Mouse (Mus musculus): ENCODE results near the gene Ppard.

Gene Ppard

GRCm38 (mm10) chr17:28335267-28335666, 102.8 kb downstream of the Ppard start:
- no peak for DNase-seq (ENCODE audit: low read depth, low spot score)

DNA sequence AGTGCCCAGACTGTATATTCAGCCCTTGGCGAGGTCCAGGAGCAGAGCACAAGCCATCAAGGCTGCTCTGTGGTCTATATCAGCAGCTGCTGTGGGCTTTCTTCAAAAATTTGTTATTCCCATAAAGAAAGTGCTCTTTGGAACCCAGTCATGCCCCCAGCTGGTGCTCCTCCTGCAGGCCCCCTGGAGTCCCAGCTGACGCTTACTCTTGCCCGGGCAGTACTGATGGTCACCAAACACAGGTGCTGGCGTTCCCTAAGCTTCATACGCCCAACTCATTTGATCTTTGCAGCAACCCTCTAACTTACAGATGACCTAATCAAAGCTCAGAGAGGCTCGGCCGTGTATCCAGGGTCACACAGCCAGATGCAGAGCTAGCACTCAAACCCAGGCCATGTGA, 105.0 kb downstream of the Ppard start:
- no peak for DNase-seq (ENCODE audit: low read depth, low spot score)

- DNase-seq (ENCODE audit: low read depth, low spot score), result no peak
These were observed 108.1 kb downstream of the Ppard start for GRCm38 (mm10) chr17:28340578-28340977.

GRCm38 (mm10) chr17:28341091-28341490, 108.6 kb downstream of the Ppard start:
- DNase-seq (ENCODE audit: low read depth, low spot score), result no peak

- DNase-seq (ENCODE audit: low read depth, low spot score), result no peak
These were observed 111.6 kb downstream of the Ppard start for GRCm38 (mm10) chr17:28344050-28344607.

GRCm38 (mm10) chr17:28344670-28345069, 112.2 kb downstream of the Ppard start:
- DNase-seq (ENCODE audit: low read depth, low spot score), result no peak

DNA sequence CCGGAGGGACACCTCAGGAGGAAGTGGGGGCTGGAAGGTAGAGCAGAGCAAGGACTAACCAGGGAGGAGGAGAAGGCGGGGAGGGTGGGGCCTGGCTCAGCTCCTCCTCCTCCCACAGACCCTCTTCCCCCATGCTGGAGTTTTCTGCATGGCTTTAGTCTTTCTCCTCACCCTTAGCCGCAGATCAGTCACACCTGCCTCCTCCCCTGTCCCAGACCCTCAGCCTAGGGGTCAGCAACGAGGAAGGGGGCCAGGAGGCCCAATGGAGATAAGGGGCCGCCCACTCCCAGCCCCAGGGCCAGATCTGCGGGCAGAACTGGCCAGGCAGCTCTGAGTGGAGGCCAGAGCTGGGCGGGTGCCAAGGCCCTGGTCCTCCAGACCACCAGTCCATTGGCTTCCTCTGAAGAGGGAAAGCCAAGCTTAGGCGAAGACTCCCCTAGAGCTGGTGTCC, 112.8 kb downstream of the Ppard start:
- DNase-seq (ENCODE audit: low read depth, low spot score), result no peak

DNA sequence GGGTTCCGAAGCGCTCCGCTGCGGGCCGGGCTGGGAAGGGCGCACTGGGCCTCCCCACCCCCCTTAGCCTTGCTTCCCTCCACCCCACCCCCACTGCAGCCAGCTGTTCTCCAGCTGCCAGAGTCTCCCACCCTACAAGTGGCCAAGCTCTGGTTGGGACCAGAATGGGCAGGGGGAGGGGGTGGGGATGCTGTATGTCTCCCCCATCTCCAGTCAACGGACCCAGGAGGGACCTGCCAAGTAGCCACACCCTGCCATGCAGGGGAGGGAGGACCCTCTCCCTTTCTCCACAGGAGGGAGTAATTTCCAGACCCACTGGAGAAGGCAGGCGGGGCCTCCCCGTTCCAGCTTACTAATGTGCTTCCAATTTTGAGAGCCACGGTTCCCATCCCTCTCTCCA, 113.4 kb downstream of the Ppard start:
- no peak for DNase-seq (ENCODE audit: low read depth, low spot score)

DNA sequence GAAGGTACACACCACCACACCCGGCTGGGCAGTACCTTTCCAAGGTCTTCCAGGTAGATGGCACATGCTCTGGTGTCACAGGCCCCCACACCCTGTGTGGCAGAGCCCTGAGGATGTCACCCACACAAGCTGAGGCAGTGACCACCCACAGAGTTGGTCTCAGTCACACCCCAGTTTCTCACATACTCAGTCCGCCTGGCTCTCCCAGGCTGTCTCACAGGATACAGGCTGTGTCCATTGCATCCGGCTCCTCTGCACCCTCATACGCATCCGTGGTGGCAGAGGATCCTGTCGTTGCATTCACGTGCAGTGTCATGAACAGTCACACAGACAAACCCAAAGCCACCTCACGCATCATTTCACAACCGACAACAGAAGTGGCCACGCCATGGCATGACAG, 114.8 kb downstream of the Ppard start:
- DNase-seq (ENCODE audit: low read depth, low spot score), result no peak

DNA sequence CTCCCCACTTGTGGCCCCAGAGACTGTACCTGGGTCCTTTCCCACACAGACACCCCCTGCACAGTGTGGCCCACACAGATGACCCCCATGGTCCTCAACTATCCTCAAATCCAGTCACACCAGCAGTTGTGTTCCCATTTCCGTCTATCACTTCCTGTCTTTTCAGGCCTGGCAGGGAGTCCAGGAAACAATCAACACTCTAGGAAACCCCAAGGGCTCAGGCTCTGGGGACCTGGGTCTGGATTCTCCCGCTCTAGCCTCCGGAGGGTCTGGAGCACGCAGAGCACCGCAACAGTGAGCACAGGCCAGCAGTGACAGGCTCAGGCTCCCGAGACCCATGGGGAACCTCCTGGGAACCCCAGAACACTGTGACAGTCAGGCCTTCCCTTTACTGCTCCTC, 115.7 kb downstream of the Ppard start:
- DNase-seq (ENCODE audit: low read depth, low spot score), result no peak

GRCm38 (mm10) chr17:28349264-28349880, 116.9 kb downstream of the Ppard start:
- DNase-seq (ENCODE audit: low read depth, low spot score), result no peak

GRCm38 (mm10) chr17:28349901-28350465, 117.5 kb downstream of the Ppard start:
- no peak for DNase-seq (ENCODE audit: low read depth, low spot score)

DNA sequence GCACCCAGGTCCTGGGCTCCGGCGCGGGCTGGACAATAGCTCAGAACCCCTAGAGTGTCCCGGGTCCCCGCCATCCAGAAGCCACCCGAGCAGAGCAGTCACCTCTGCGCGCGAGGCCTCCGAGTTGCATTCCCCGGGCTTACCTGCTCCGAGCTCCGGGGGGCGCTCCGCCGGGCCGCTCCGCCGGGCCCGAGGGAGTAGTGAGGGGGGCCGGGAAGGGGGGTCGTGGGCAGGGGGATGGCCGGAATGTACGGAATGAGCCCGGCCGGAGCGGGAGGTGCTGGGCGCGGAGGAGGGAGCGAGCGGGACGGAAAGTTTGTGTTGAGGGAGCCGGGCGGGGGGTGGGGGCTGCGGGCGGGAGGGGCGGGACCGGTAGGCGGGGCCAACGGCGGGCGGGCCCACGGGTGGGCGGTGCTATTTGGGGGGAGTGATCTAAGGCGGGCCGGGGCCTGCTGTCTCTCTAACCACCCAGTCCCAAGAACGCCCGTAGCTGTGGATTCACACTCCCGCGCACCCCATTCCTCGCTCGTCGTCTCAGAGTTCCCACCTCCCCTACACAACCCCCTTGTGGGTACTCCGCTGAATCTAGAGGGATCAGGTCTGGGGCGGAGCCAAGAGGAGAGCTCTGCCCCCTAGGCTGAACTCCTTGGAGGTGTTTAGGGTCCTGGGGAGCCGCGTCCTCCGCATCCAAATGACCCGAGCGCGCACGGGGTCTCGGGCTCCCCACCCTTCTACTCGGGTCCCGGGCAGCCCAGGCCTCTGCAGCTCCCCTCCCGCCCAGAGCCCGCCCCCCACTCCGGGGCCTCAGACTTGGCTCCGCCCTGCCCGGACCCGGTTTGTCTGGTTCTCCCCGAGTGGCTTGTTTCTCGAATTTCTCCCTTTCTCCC, 118.2 kb downstream of the Ppard start, which contains the start of gene Tead3:
Tead3 (minus strand) TSS at position 352 of the 887 bp plus-strand sequence.
- no peak for DNase-seq (ENCODE audit: low read depth, low spot score)

Measured in WW6 (cell line).